In the genomic region with DNA sequence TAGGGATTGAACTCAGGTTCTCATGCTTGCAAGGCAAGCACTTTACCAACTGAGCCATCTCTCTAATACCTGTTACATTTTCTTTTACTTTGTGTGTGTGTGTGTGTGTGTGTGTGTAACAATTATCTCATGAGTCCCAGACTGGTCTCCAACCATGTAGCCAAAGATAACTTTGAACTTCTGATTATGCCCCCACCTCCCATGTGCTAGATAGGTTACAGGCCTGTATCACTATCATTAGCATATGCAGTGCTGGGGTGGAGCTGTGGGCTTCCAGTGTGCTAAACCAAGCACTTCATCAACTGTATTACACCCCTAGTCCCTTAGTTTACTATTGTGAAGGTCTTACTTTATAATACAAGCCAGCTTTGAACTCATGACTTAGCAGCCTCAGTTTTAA, we compare ENCODE assay signal across 10 mouse cellular contexts. TPM values are rescaled to one million over a fixed set of nuclear protein-coding genes. Genes with fewer than 3 reads are reported as not detected.
DNase-seq lines count a peak whose midpoint lies in the region; ATAC-seq lines count a peak whose summit lies in the region.
"Had no signal": no experiment of that assay in that cellular context is flagged by ENCODE, and none has a peak within 500 bp of the region (broad histone marks: within the 10 kb centered on the region; RNA-seq: fewer than 3 reads in every experiment).

No protein-coding gene starts in this region.

- no peak for ATAC-seq in hindbrain, embryonic 12.5 days (ENCODE audit: low FRiP score)
- no peak for ATAC-seq in hindbrain, embryonic 16.5 days
- no peak for ATAC-seq in hindbrain, embryonic 15.5 days (ENCODE audit: low FRiP score, low read depth)
- ATAC-seq in midbrain, embryonic 12.5 days (ENCODE audit: low FRiP score, low read depth) = no peak

- no peak overlapping the region for H3K9ac ChIP-seq in hindbrain, embryonic 12.5 days
- H3K9ac ChIP-seq in hindbrain, embryonic 16.5 days (ENCODE audit: low read depth, low read length) = no peak overlapping the region
- no peak overlapping the region for H3K9ac ChIP-seq in hindbrain, embryonic 15.5 days
- no peak overlapping the region for H3K9ac ChIP-seq in midbrain, embryonic 12.5 days (replicated peaks)

- no peaks in the 10 kb centered on the region for H3K27me3 ChIP-seq in hindbrain, embryonic 12.5 days
- H3K27me3 ChIP-seq in hindbrain, embryonic 16.5 days (replicated peaks; ENCODE audit: control insufficient read depth, insufficient read depth, low read length) = no peaks in the 10 kb centered on the region
- H3K27me3 ChIP-seq in hindbrain, embryonic 15.5 days = no peaks in the 10 kb centered on the region
- H3K27me3 ChIP-seq in midbrain, embryonic 12.5 days = no peaks in the 10 kb centered on the region

- peaks cover 33% of the 10 kb centered on the region for H3K36me3 ChIP-seq in hindbrain, embryonic 12.5 days
- peaks cover 16% of the 10 kb centered on the region for H3K36me3 ChIP-seq in hindbrain, embryonic 16.5 days (ENCODE audit: control insufficient read depth, insufficient read depth, low read length)
- H3K36me3 ChIP-seq in hindbrain, embryonic 15.5 days = peaks cover 34% of the 10 kb centered on the region
- peaks cover 35% of the 10 kb centered on the region for H3K36me3 ChIP-seq in midbrain, embryonic 12.5 days

- no peak overlapping the region for H3K27ac ChIP-seq in hindbrain, embryonic 12.5 days
- H3K27ac ChIP-seq in hindbrain, embryonic 16.5 days (ENCODE audit: low read depth, low read length) = no peak overlapping the region
- no peak overlapping the region for H3K27ac ChIP-seq in hindbrain, embryonic 15.5 days (replicated peaks)
- no peak overlapping the region for H3K27ac ChIP-seq in midbrain, embryonic 12.5 days (replicated peaks)

- H3K4me1 ChIP-seq in hindbrain, embryonic 12.5 days = peaks cover 16% of the 10 kb centered on the region
- peaks cover 15% of the 10 kb centered on the region for H3K4me1 ChIP-seq in hindbrain, embryonic 16.5 days (ENCODE audit: control insufficient read depth, insufficient read depth, low read depth, low read length)
- H3K4me1 ChIP-seq in hindbrain, embryonic 15.5 days (replicated peaks) = peaks cover 21% of the 10 kb centered on the region
- H3K4me1 ChIP-seq in midbrain, embryonic 12.5 days = peaks cover 19% of the 10 kb centered on the region

- intact Hi-C loops in gastrocnemius, postnatal 14 days (cut with DNase I; ENCODE audit: low total_unique reads) = no loop called here

- H3K9me3 ChIP-seq in hindbrain, embryonic 12.5 days (replicated peaks) = peaks cover 14% of the 10 kb centered on the region
- H3K9me3 ChIP-seq in hindbrain, embryonic 16.5 days (ENCODE audit: control insufficient read depth, low read length) = peaks cover 15% of the 10 kb centered on the region
- peaks cover 10% of the 10 kb centered on the region; the same call in 1 of the 2 replicates for H3K9me3 ChIP-seq in hindbrain, embryonic 15.5 days
- H3K9me3 ChIP-seq in midbrain, embryonic 12.5 days = peaks cover 19% of the 10 kb centered on the region

- peak overlapping the region; percentile 80 for H3K4me2 ChIP-seq in hindbrain, embryonic 12.5 days (replicated peaks)
- no peak overlapping the region for H3K4me2 ChIP-seq in hindbrain, embryonic 16.5 days (ENCODE audit: low read length)
- peak overlapping the region; percentile 72 for H3K4me2 ChIP-seq in hindbrain, embryonic 15.5 days
- H3K4me2 ChIP-seq in midbrain, embryonic 12.5 days (replicated peaks) = peak overlapping the region; percentile 72; the same call in 1 of the 2 replicates

- peak; percentile 27 for DNase-seq in c-Kit-negative CD71-positive TER-119-positive erythroid progenitor cells, embryonic 14.5 days (ENCODE audit: low read depth, low spot score)
- no peak for DNase-seq in gastrocnemius, postnatal 14 days
- no peak for DNase-seq in adrenal gland, postnatal 10 days
- DNase-seq in adrenal gland, adult 18-20 months (ENCODE audit: low spot score in 2 of 2) = no peak
- DNase-seq: cerebellum, adult 11 months; right cerebral cortex, postnatal 14 days had no signal

- peak overlapping the region; percentile 90; the same call in 1 of the 2 replicates for H3K4me3 ChIP-seq in hindbrain, embryonic 12.5 days
- H3K4me3 ChIP-seq in hindbrain, embryonic 16.5 days (ENCODE audit: low read length) = no peak overlapping the region
- no peak overlapping the region for H3K4me3 ChIP-seq in hindbrain, embryonic 15.5 days
- H3K4me3 ChIP-seq in midbrain, embryonic 12.5 days = peak overlapping the region; percentile 98; the same call in 1 of the 2 replicates

RNA-seq across cellular contexts. Expression of a gene that starts 1.8 kb away (rescaled TPM):
- 34.0 and 34.4 TPM in 2 replicates for polyA plus RNA-seq in hindbrain, embryonic 12.5 days (2016; fragmentation: Nextera tagmentation; extraction: Ambion mirVana)
- polyA plus RNA-seq in hindbrain, embryonic 16.5 days (2015; fragmentation: Nextera tagmentation; extraction: Ambion mirVana) = 18.9 and 20.5 TPM in 2 replicates
- 21.7 and 22.3 TPM in 2 replicates for polyA plus RNA-seq in hindbrain, embryonic 15.5 days (2015; fragmentation: Nextera tagmentation; extraction: Ambion mirVana)
- 33.3 and 35.4 TPM in 2 replicates for polyA plus RNA-seq in midbrain, embryonic 12.5 days (2016; fragmentation: Nextera tagmentation; extraction: Ambion mirVana)
- total RNA-seq in gastrocnemius, postnatal 14 days (2021) = 10 to 100 TPM in 1 of 2 experiments, 1 to 10 TPM in 1; 9.8 to 11.1 TPM
- total RNA-seq in adrenal gland, postnatal 10 days (2021) = 10 to 100 TPM; 21.3 to 25.5 TPM
- total RNA-seq in adrenal gland, adult 18-20 months (2021) = 10 to 100 TPM; 21.5 to 23.1 TPM

RNA-seq across cellular contexts. Expression of a gene that starts 57.8 kb away (rescaled TPM):
- 43.9 and 48.2 TPM in 2 replicates for polyA plus RNA-seq in hindbrain, embryonic 12.5 days (2016; fragmentation: Nextera tagmentation; extraction: Ambion mirVana)
- 47.7 and 51.0 TPM in 2 replicates for polyA plus RNA-seq in hindbrain, embryonic 16.5 days (2015; fragmentation: Nextera tagmentation; extraction: Ambion mirVana)
- polyA plus RNA-seq in hindbrain, embryonic 15.5 days (2015; fragmentation: Nextera tagmentation; extraction: Ambion mirVana) = 51.8 and 52.4 TPM in 2 replicates
- 51.9 and 52.8 TPM in 2 replicates for polyA plus RNA-seq in midbrain, embryonic 12.5 days (2016; fragmentation: Nextera tagmentation; extraction: Ambion mirVana)
- total RNA-seq in gastrocnemius, postnatal 14 days (2021) = 10 to 100 TPM; 14.6 to 15.3 TPM
- 10 to 100 TPM; 29.7 to 30.1 TPM for total RNA-seq in adrenal gland, postnatal 10 days (2021)
- 10 to 100 TPM; 27.9 to 29.4 TPM for total RNA-seq in adrenal gland, adult 18-20 months (2021)

RNA-seq across cellular contexts. Expression of a gene that starts 58.2 kb away (rescaled TPM):
- 48.9 and 51.7 TPM in 2 replicates for polyA plus RNA-seq in hindbrain, embryonic 12.5 days (2016; fragmentation: Nextera tagmentation; extraction: Ambion mirVana)
- 49.6 and 50.7 TPM in 2 replicates for polyA plus RNA-seq in hindbrain, embryonic 16.5 days (2015; fragmentation: Nextera tagmentation; extraction: Ambion mirVana)
- polyA plus RNA-seq in hindbrain, embryonic 15.5 days (2015; fragmentation: Nextera tagmentation; extraction: Ambion mirVana) = 48.7 and 50.5 TPM in 2 replicates
- polyA plus RNA-seq in midbrain, embryonic 12.5 days (2016; fragmentation: Nextera tagmentation; extraction: Ambion mirVana) = 59.5 and 61.8 TPM in 2 replicates
- total RNA-seq in gastrocnemius, postnatal 14 days (2021) = 1 to 10 TPM; 9.3 to 9.5 TPM
- total RNA-seq in adrenal gland, postnatal 10 days (2021) = 10 to 100 TPM; 18.2 to 21.1 TPM
- 10 to 100 TPM; 15.6 to 17.7 TPM for total RNA-seq in adrenal gland, adult 18-20 months (2021)

Comparison
In these comparisons a context has a peak if more than half of its experiments do, and no peak if none do; other contexts are left out.
1. H3K4me3 ChIP-seq: peak in hindbrain, embryonic 12.5 days (single experiment) and midbrain, embryonic 12.5 days (single experiment); none in hindbrain, embryonic 16.5 days (single experiment) and hindbrain, embryonic 15.5 days (single experiment).